Mouse (Mus musculus) small intestine, adult 2 months (tissue): Measurements from ENCODE around the gene Tyro3. TPM values are rescaled to one million over a fixed set of nuclear protein-coding genes. Genes with fewer than 3 reads are reported as not detected.

Experiments used
- H3K27ac ChIP-seq: fragments of 200-500 bp; 2 replicates; pipeline ENCODE4 v1.5.1; 2012; ENCODE audit warnings: low read depth, low read length, control low read depth, inconsistent platforms; ENCODE audit not compliant: insufficient read depth
- H3K27me3 ChIP-seq: fragments of 200-500 bp; 2 replicates; pipeline ENCODE4 v1.6.1; 2012; ENCODE audit warnings: mild to moderate bottlenecking, moderate library complexity, low read length, inconsistent platforms; ENCODE audit not compliant: control insufficient read depth, insufficient read depth
- H3K36me3 ChIP-seq: fragments of 200-500 bp; 2 replicates; pipeline ENCODE4 v1.6.1; 2012; ENCODE audit warnings: mild to moderate bottlenecking, low read length, control low read depth, inconsistent platforms; ENCODE audit not compliant: control insufficient read depth, insufficient read depth
- H3K4me1 ChIP-seq: fragments of 200-500 bp; 2 replicates; pipeline ENCODE4 v1.6.1; 2012; ENCODE audit warnings: low read length, inconsistent platforms, mixed read lengths; ENCODE audit not compliant: control insufficient read depth, insufficient read depth, insufficient read length
- H3K4me3 ChIP-seq: fragments of 200-500 bp; 2 replicates; pipeline ENCODE4 v1.5.1; 2012; ENCODE audit warnings: low read depth, mild to moderate bottlenecking, control low read depth, inconsistent platforms, low read length, moderate library complexity
- CTCF ChIP-seq: fragments of 200-500 bp; IDR thresholded peaks from 2 replicates; pipeline ENCODE4 v1.5.1; 2012; ENCODE audit warnings: low read depth, mild to moderate bottlenecking, control low read depth, inconsistent platforms, low read length, moderate library complexity, mixed read lengths; ENCODE audit not compliant: insufficient replicate concordance, insufficient read length; ENCODE audit errors: extremely low read depth
- POLR2A ChIP-seq: fragments of 200-500 bp; IDR thresholded peaks from 2 replicates; pipeline ENCODE4 v1.6.1; 2012; ENCODE audit warnings: low read depth, mild to moderate bottlenecking, control low read depth, inconsistent platforms, low read length, moderate library complexity
- WGBS: fragments of 180-500 bp; shearing (Covaris S2); methylation state at CpG from one replicate; pipeline ENCODE4 v1.1.7; 2018; 5-methylcytosine and 5-hydroxymethylcytosine counted together
- polyA plus RNA-seq: library from polyadenylated mRNA; depleted of rRNA; stranded (reverse); fragments of >200 nt; gene quantifications from 2 replicates; pipeline ENCODE4 v1.2.3, GENCODE M21; 2012; rRNA removed

Tyro3 gene
- polyA plus RNA-seq, 1 experiment = 3.2 TPM

- Histone ChIP-seq H3K4me3 (no peak overlapping the region), H3K27ac (no peak overlapping the region), H3K36me3 (no peaks in the 10 kb centered on the region), H3K27me3 (peaks cover 2% of the 10 kb centered on the region; the same call in 1 of the 2 replicates), H3K4me1 (no peaks in the 10 kb centered on the region)
- no peak for TF ChIP-seq POLR2A
- TF ChIP-seq CTCF = no peak
- 74% methylated on average over 4 of the region's 4 CpGs for WGBS
Measured at GRCm38 (mm10) chr2:119864484-119864883, 67.0 kb downstream of the Tyro3 start.

Other genes starting within 250 kb of the Tyro3 start
- gene Nusap1, start 179.4 kb upstream of the Tyro3 start, polyA plus RNA-seq = 0.23 and 0.75 TPM in 2 replicates
- 3.7 and 4.4 TPM in 2 replicates for gene Oip5, start 179.3 kb upstream of the Tyro3 start, polyA plus RNA-seq
- gene Ndufaf1, start 134.9 kb upstream of the Tyro3 start, polyA plus RNA-seq = 0.53 and 1.4 TPM in 2 replicates
- 1.8 and 3.8 TPM in 2 replicates for gene Rtf1, start 122.7 kb upstream of the Tyro3 start, polyA plus RNA-seq
- gene Itpka, start 55.4 kb upstream of the Tyro3 start, polyA plus RNA-seq = 21.6 and 39.7 TPM in 2 replicates
- gene Ltk, start 37.3 kb upstream of the Tyro3 start, polyA plus RNA-seq = 1.8 and 2.0 TPM in 2 replicates
- gene Rpap1, start 10.2 kb upstream of the Tyro3 start, polyA plus RNA-seq = 12.8 and 18.2 TPM in 2 replicates
- gene Mga, start 99.5 kb downstream of the Tyro3 start, polyA plus RNA-seq = 5.4 and 6.6 TPM in 2 replicates
- gene Mapkbp1, start 175.0 kb downstream of the Tyro3 start, polyA plus RNA-seq = 3.6 and 15.9 TPM in 2 replicates
- 1.3 and 6.8 TPM in 2 replicates for gene Jmjd7, start 229.8 kb downstream of the Tyro3 start, polyA plus RNA-seq
- 1.1 and 2.8 TPM in 2 replicates for gene Gm28042, start 229.8 kb downstream of the Tyro3 start, polyA plus RNA-seq
- gene Pla2g4b, start 235.7 kb downstream of the Tyro3 start, polyA plus RNA-seq = 0.74 and 3.3 TPM in 2 replicates